Mouse (Mus musculus): ENCODE measurements around the gene Abr. TPM values are rescaled to one million over a fixed set of nuclear protein-coding genes. Genes with fewer than 3 reads are reported as not detected.

Gene Abr
- polyA plus RNA-seq, 1 experiment from 2014 or later: 40.4 TPM

GRCm38 (mm10) chr11:76487024-76487423 lies 135.1 kb downstream of the Abr start:
- H3K27ac ChIP-seq (ENCODE audit: low read length): no peak overlapping the region
- no peaks in the 10 kb centered on the region for H3K9me3 ChIP-seq (ENCODE audit: low read length)
- H3K36me3 ChIP-seq (ENCODE audit: insufficient read depth, low read length): 0 out of 2 replicates have a peak, but pooled peaks cover 6% of the 10 kb centered on the region
- no peak overlapping the region for H3K9ac ChIP-seq (replicated peaks; ENCODE audit: low read length)
- ATAC-seq (ENCODE audit: low FRiP score, low TSS enrichment): no peak
- peaks cover 48% of the 10 kb centered on the region for H3K4me1 ChIP-seq (ENCODE audit: insufficient read depth, low read length)
- H3K4me3 ChIP-seq (ENCODE audit: low read length): no peak overlapping the region
- WGBS: 58% methylated on average over 5 of the region's 5 CpGs
- H3K4me2 ChIP-seq (replicated peaks; ENCODE audit: low read depth, low read length): no peak overlapping the region
- no peaks in the 10 kb centered on the region for H3K27me3 ChIP-seq (ENCODE audit: insufficient read depth, low read length)

- no peak for ATAC-seq (ENCODE audit: low FRiP score, low TSS enrichment)
- no peaks in the 10 kb centered on the region for H3K27me3 ChIP-seq (ENCODE audit: insufficient read depth, low read length)
- H3K4me3 ChIP-seq (ENCODE audit: low read length): no peak overlapping the region
- H3K4me2 ChIP-seq (replicated peaks; ENCODE audit: low read depth, low read length): no peak overlapping the region
- H3K4me1 ChIP-seq (ENCODE audit: insufficient read depth, low read length): peaks cover 39% of the 10 kb centered on the region
- 80% methylated on average over 2 of the region's 2 CpGs for WGBS
- H3K9me3 ChIP-seq (ENCODE audit: low read length): no peaks in the 10 kb centered on the region
- no peak overlapping the region for H3K9ac ChIP-seq (replicated peaks; ENCODE audit: low read length)
- H3K36me3 ChIP-seq (ENCODE audit: insufficient read depth, low read length): peaks cover 10% of the 10 kb centered on the region; the same call in 1 of the 2 replicates
- H3K27ac ChIP-seq (ENCODE audit: low read length): no peak overlapping the region
Measured at GRCm38 (mm10) chr11:76484033-76484432, 138.1 kb downstream of the Abr start.

DNA sequence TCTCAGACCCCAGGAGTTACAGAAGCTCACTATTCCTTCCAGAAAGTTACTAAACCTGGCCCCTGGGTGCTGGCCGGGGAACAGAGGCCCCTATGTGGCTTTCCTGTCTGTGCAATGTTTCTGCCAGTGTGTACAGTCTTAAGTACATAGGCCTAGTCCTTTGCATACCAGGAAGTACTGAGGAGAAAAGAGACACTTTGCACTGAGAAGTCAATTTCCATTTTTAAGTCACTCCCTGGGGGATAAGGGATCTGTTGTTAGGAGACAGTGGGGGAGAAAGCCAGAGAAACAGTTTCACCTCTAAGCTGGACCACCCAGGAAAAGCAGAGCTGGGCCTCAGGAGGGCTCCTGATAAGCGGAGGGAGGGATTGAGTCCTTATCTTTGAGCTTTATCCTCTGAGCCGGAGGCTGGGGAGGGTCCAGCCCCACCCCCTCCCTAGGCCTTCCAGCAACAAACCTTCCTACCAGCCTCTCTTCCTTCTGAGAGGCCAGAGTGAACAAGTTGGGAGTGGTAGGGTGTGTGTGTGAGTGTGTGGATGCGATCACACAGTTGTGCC lies 138.9 kb downstream of the Abr start:
- Histone ChIP-seq H3K27me3 (ENCODE audit: insufficient read depth, low read length) (no peaks in the 10 kb centered on the region), H3K27ac (ENCODE audit: low read length) (peak overlapping the region; percentile 62; the same call in 1 of the 2 replicates), H3K4me1 (ENCODE audit: insufficient read depth, low read length) (peaks cover 36% of the 10 kb centered on the region), H3K9ac (replicated peaks; ENCODE audit: low read length) (no peak overlapping the region), H3K36me3 (ENCODE audit: insufficient read depth, low read length) (peaks cover 18% of the 10 kb centered on the region), H3K4me3 (ENCODE audit: low read length) (no peak overlapping the region), H3K4me2 (replicated peaks; ENCODE audit: low read depth, low read length) (no peak overlapping the region), H3K9me3 (ENCODE audit: low read length) (no peaks in the 10 kb centered on the region)
- ATAC-seq (ENCODE audit: low FRiP score, low TSS enrichment): no peak
- 64% methylated on average over 4 of the region's 4 CpGs for WGBS

DNA sequence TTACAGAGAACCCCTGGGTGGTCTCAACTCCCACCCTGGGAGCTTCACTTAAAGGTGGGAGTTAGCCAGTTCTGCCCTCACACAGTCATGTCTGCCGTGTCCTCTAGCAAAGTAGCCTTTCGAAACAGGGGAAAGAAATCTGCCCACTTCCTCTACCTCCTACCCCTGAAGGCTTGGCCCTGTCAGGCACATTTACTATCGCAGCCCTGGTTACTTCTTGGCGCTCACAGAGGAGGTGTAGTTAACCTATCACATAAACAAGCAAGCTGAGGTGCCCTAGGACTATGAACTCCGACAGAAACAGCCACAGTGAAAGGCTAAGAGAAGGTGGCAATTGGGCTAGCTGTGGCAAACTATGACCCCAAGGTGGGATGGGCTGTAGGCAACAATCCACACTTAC lies 139.4 kb downstream of the Abr start:
- ATAC-seq (ENCODE audit: low FRiP score, low TSS enrichment): no peak
- Histone ChIP-seq H3K27me3 (ENCODE audit: insufficient read depth, low read length) (no peaks in the 10 kb centered on the region), H3K27ac (ENCODE audit: low read length) (peak overlapping the region; percentile 62; the same call in 1 of the 2 replicates), H3K4me3 (ENCODE audit: low read length) (no peak overlapping the region), H3K9ac (replicated peaks; ENCODE audit: low read length) (no peak overlapping the region), H3K36me3 (ENCODE audit: insufficient read depth, low read length) (peaks cover 23% of the 10 kb centered on the region), H3K4me2 (replicated peaks; ENCODE audit: low read depth, low read length) (no peak overlapping the region), H3K9me3 (ENCODE audit: low read length) (no peaks in the 10 kb centered on the region), H3K4me1 (ENCODE audit: insufficient read depth, low read length) (peaks cover 39% of the 10 kb centered on the region)
- 53% methylated on average over 5 of the region's 5 CpGs for WGBS

GRCm38 (mm10) chr11:76482183-76482582 lies 139.9 kb downstream of the Abr start:
- Histone ChIP-seq H3K4me1 (ENCODE audit: insufficient read depth, low read length) (peaks cover 42% of the 10 kb centered on the region), H3K27ac (ENCODE audit: low read length) (no peak overlapping the region), H3K27me3 (ENCODE audit: insufficient read depth, low read length) (no peaks in the 10 kb centered on the region), H3K36me3 (ENCODE audit: insufficient read depth, low read length) (peaks cover 26% of the 10 kb centered on the region), H3K9me3 (ENCODE audit: low read length) (no peaks in the 10 kb centered on the region), H3K4me2 (replicated peaks; ENCODE audit: low read depth, low read length) (no peak overlapping the region), H3K4me3 (ENCODE audit: low read length) (no peak overlapping the region), H3K9ac (replicated peaks; ENCODE audit: low read length) (no peak overlapping the region)
- ATAC-seq (ENCODE audit: low FRiP score, low TSS enrichment): no peak
- WGBS: 83% methylated on average over 5 of the region's 5 CpGs

DNA sequence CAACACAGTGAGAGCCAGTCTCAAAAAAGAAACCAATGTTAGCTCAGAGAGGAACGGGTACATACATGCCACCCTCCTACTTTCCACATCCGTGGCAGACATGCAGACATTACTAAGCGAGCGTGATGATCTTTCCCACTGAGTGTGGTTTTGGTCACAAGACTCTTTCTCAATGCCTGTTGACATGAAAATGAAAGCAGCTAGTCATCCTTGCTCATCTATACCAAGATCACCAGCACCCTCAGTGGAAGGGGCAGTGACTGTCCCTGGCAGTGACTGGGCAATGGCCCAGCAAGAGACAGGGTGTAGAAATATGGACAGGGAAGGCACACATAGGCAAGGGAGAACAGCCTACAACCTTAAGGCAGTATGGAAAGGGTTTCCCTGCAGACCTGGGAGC lies 142.4 kb downstream of the Abr start:
- Histone ChIP-seq H3K4me2 (replicated peaks; ENCODE audit: low read depth, low read length) (no peak overlapping the region), H3K27ac (ENCODE audit: low read length) (peak overlapping the region; percentile 16; the same call in 1 of the 2 replicates), H3K4me3 (ENCODE audit: low read length) (no peak overlapping the region), H3K27me3 (ENCODE audit: insufficient read depth, low read length) (no peaks in the 10 kb centered on the region), H3K9me3 (ENCODE audit: low read length) (no peaks in the 10 kb centered on the region), H3K4me1 (ENCODE audit: insufficient read depth, low read length) (peaks cover 39% of the 10 kb centered on the region), H3K36me3 (ENCODE audit: insufficient read depth, low read length) (peaks cover 20% of the 10 kb centered on the region), H3K9ac (replicated peaks; ENCODE audit: low read length) (no peak overlapping the region)
- WGBS: 80% methylated on average over 4 of the region's 4 CpGs
- ATAC-seq (ENCODE audit: low FRiP score, low TSS enrichment): no peak

GRCm38 (mm10) chr11:76478676-76479655 lies 143.1 kb downstream of the Abr start:
- Histone ChIP-seq H3K27ac (ENCODE audit: low read length) (peak overlapping the region; percentile 16; the same call in 1 of the 2 replicates), H3K9ac (replicated peaks; ENCODE audit: low read length) (no peak overlapping the region), H3K36me3 (ENCODE audit: insufficient read depth, low read length) (peaks cover 20% of the 10 kb centered on the region), H3K4me3 (ENCODE audit: low read length) (no peak overlapping the region), H3K4me1 (ENCODE audit: insufficient read depth, low read length) (peaks cover 39% of the 10 kb centered on the region), H3K27me3 (ENCODE audit: insufficient read depth, low read length) (no peaks in the 10 kb centered on the region), H3K4me2 (replicated peaks; ENCODE audit: low read depth, low read length) (no peak overlapping the region), H3K9me3 (ENCODE audit: low read length) (no peaks in the 10 kb centered on the region)
- WGBS: 77% methylated on average over 13 of the region's 13 CpGs
- no peak for ATAC-seq (ENCODE audit: low FRiP score, low TSS enrichment)

GRCm38 (mm10) chr11:76477095-76477525 lies 145.0 kb downstream of the Abr start:
- Histone ChIP-seq H3K4me2 (replicated peaks; ENCODE audit: low read depth, low read length) (no peak overlapping the region), H3K4me1 (ENCODE audit: insufficient read depth, low read length) (peaks cover 23% of the 10 kb centered on the region), H3K27me3 (ENCODE audit: insufficient read depth, low read length) (no peaks in the 10 kb centered on the region), H3K27ac (ENCODE audit: low read length) (peak overlapping the region; percentile 27; the same call in 1 of the 2 replicates), H3K36me3 (ENCODE audit: insufficient read depth, low read length) (peaks cover 20% of the 10 kb centered on the region), H3K4me3 (ENCODE audit: low read length) (no peak overlapping the region), H3K9ac (replicated peaks; ENCODE audit: low read length) (no peak overlapping the region), H3K9me3 (ENCODE audit: low read length) (no peaks in the 10 kb centered on the region)
- WGBS: 26% methylated on average over 5 of the region's 5 CpGs
- ATAC-seq (ENCODE audit: low FRiP score, low TSS enrichment): peak; percentile 70

- H3K4me2 ChIP-seq (replicated peaks; ENCODE audit: low read depth, low read length): no peak overlapping the region
Measured at GRCm38 (mm10) chr11:76476376-76477094, 145.6 kb downstream of the Abr start.

More at GRCm38 (mm10) chr11:76476376-76477094, 145.6 kb downstream of the Abr start:
- peaks cover 23% of the 10 kb centered on the region for H3K4me1 ChIP-seq (ENCODE audit: insufficient read depth, low read length)
- H3K9me3 ChIP-seq (ENCODE audit: low read length): no peaks in the 10 kb centered on the region
- no peaks in the 10 kb centered on the region for H3K27me3 ChIP-seq (ENCODE audit: insufficient read depth, low read length)
- H3K27ac ChIP-seq (ENCODE audit: low read length): 0 out of 2 replicates have a peak overlapping the region, but pooled peaks have one; percentile 31
- peaks cover 23% of the 10 kb centered on the region for H3K36me3 ChIP-seq (ENCODE audit: insufficient read depth, low read length)
- ATAC-seq (ENCODE audit: low FRiP score, low TSS enrichment): 0 out of 2 replicates have a peak, but pooled peaks have one; percentile 6
- no peak overlapping the region for H3K4me3 ChIP-seq (ENCODE audit: low read length)
- no peak overlapping the region for H3K9ac ChIP-seq (replicated peaks; ENCODE audit: low read length)
- 66% methylated on average over 8 of the region's 8 CpGs for WGBS

Measured in kidney, embryonic 16.5 days (tissue).